Mouse (Mus musculus): Measurements from ENCODE around the gene Maea.

Maea gene

GRCm38 (mm10) chr5:33358467-33358866, 23.2 kb downstream of the Maea start:
- no peak for DNase-seq

- no peak for DNase-seq
Observed at GRCm38 (mm10) chr5:33363263-33363662, 28.0 kb downstream of the Maea start.

- no peak for DNase-seq
Observed at GRCm38 (mm10) chr5:33368651-33369050, 33.3 kb downstream of the Maea start.

- no peak for DNase-seq
Observed at GRCm38 (mm10) chr5:33371137-33371536, 35.8 kb downstream of the Maea start.

GRCm38 (mm10) chr5:33371668-33372067, 36.4 kb downstream of the Maea start:
- no peak for DNase-seq

GRCm38 (mm10) chr5:33372331-33373038, 37.2 kb downstream of the Maea start:
- DNase-seq: no peak

- no peak for DNase-seq
Observed at GRCm38 (mm10) chr5:33377176-33377575, 41.9 kb downstream of the Maea start.

GRCm38 (mm10) chr5:33377801-33378301, 42.5 kb downstream of the Maea start:
- no peak for DNase-seq

- peak; percentile 99 for DNase-seq
Observed at GRCm38 (mm10) chr5:33378302-33378854, 43.1 kb downstream of the Maea start, which contains the start of gene Uvssa. Gene Uvssa, plus strand, starts transcription at chr5:33378549.

GRCm38 (mm10) chr5:33387550-33387949, 52.2 kb downstream of the Maea start:
- no peak for DNase-seq

GRCm38 (mm10) chr5:33393803-33394202, 58.5 kb downstream of the Maea start:
- peak; percentile 72 for DNase-seq

GRCm38 (mm10) chr5:33395693-33396092, 60.4 kb downstream of the Maea start:
- DNase-seq: no peak

GRCm38 (mm10) chr5:33396828-33397227, 61.5 kb downstream of the Maea start:
- DNase-seq: no peak

GRCm38 (mm10) chr5:33400819-33401218, 65.5 kb downstream of the Maea start:
- no peak for DNase-seq

GRCm38 (mm10) chr5:33420313-33420712, 85.0 kb downstream of the Maea start:
- DNase-seq: no peak
